Mouse (Mus musculus) CH12.LX (cell line): ENCODE measurements at regions not wholly inside any gene's neighbourhood (a gene's known extent, or its start where the extent isn't known, plus 50 kb on each side); places are given as distances from the start of the nearest gene placed in this dataset.

Experiments used
- CTCF ChIP-seq, 2 experiments: IDR thresholded peaks in 1 of 2; conservative IDR thresholded peaks in 1 of 2; 2 replicates each; pipeline ENCODE4 v1.5.1; 2011 to 2012; ENCODE audit warnings: low read depth in 2 of 2, low read length in 2 of 2, improper control_type of control experiment in 1 of 2, inconsistent platforms in 1 of 2, mild to moderate bottlenecking in 1 of 2, moderate library complexity in 1 of 2
- EP300 ChIP-seq: IDR thresholded peaks from 2 replicates; pipeline ENCODE4 v1.6.1; 2011; ENCODE audit warnings: low read length, improper control_type of control experiment
- POLR2A ChIP-seq: IDR thresholded peaks from 2 replicates; pipeline ENCODE4 v1.6.1; 2011; ENCODE audit warnings: low read depth, mild to moderate bottlenecking, improper control_type of control experiment, low read length
- USF1 ChIP-seq: IDR thresholded peaks from 2 replicates; pipeline ENCODE4 v1.6.1; 2014; ENCODE audit warnings: low read depth, mild to moderate bottlenecking, inconsistent platforms, low read length, improper control_type of control experiment

DNA sequence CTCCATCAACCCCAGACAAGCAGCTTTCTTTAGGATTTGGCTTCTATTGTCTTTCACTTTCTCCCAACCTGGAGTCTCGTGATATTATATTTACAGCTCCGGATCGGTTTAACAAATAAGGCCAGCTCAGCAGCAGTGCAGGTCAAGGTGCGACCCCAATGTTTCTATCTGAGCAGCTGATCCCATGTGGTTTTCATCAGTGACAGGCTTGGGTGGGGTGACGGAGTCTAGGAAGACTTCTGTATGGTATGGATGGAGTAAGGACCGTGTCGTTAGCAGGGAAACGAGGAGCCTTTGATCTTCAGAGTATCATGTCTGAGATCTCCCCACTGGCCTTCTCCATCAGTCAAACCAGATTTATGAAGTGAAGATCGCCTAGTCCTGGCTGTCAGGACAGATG is 217.4 kb upstream of the Runx1 start:
- TF ChIP-seq EP300 (no peak), CTCF (conservative IDR thresholded peaks at IDR 0.05 in 1 of 2, IDR thresholded peaks at IDR 0.05 in 1 of 2; ENCODE audit: low read depth in 2 of 2, low read length in 2 of 2) (no peak), USF1 (no peak), POLR2A (no peak)
